Mouse (Mus musculus) Patski (cell line): ENCODE measurements around the gene Wnt4. TPM values are rescaled to one million over a fixed set of nuclear protein-coding genes. Genes with fewer than 3 reads are reported as not detected.

ENCODE experiments used
- ATAC-seq: fragments of 100-300 bp; one replicate; pipeline ENCODE4 v1.8.0; 2021
- CTCF ChIA-PET: fragments of 350-600 bp; sonication (Branson Sonifier 250); formaldehyde crosslinking; loops from one replicate; lab custom pipeline; 2022; ENCODE audit warnings: inconsistent platforms; lab: Charles Lee
- POLR2A ChIA-PET: fragments of 350-600 bp; sonication (Branson Sonifier 250); formaldehyde crosslinking; loops from one replicate; lab custom pipeline; 2022; ENCODE audit warnings: antibody characterized with exemption, inconsistent platforms; lab: Charles Lee
- DNase-seq: peaks from one replicate; pipeline ENCODE4 v3.0.0-alpha.2; 2011; ENCODE audit warnings: low read depth, low spot score
- H3K27me3 ChIP-seq: fragments of 371-371 bp; one replicate; pipeline ENCODE4 v1.5.1; 2021
- CTCF ChIP-seq: fragments of 100-300 bp; IDR thresholded peaks from one replicate; pipeline ENCODE4 v1.5.1; 2021
- in situ Hi-C: fragments of 300-500 bp; cut with MboI; formaldehyde crosslinking; loops from 3 replicates; pipeline ENCODE4 v1.11.1; 2018; ENCODE audit warnings: low pct_unique_long_range_greater_than_20kb, mixed read lengths
- polyA plus RNA-seq: library from polyadenylated mRNA; unstranded; gene quantifications from one replicate; pipeline ENCODE4 v1.2.3, GENCODE M21; 2021

Gene Wnt4
- polyA plus RNA-seq, 1 experiment from 2014 or later: 5.3 TPM

DNA sequence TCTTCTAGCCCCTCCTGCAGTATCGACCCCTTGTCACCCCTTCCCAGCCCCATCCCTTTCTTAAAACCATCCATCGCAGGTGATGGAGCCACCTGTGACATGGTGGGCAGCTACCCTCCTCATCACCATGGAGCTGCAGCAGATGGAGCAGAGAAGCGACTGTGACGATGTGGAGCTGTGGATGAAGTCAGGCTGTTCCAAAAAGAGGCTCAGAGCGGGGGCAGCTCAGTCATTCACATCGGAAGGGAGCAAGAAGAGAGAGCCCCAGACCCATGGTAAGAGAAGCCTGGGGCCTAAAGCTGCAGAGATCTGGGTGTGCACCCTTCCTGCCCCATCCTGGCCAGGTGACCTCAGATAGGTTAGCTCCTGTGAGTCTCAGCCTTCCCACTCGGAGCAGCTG, 26.8 kb downstream of the Wnt4 start:
- DNase-seq (no peak), ATAC-seq (no peak)
- H3K27me3 ChIP-seq: no peaks in the 10 kb centered on the region
- in situ Hi-C loops: loop anchor here (10.0 kb wide), 1 partner anchor 409 kb away; the partner anchor contains the start of genes C1qa and C1qc
- no peak for TF ChIP-seq CTCF
- CTCF ChIA-PET: no interaction called here
- POLR2A ChIA-PET: no interaction called here

DNA sequence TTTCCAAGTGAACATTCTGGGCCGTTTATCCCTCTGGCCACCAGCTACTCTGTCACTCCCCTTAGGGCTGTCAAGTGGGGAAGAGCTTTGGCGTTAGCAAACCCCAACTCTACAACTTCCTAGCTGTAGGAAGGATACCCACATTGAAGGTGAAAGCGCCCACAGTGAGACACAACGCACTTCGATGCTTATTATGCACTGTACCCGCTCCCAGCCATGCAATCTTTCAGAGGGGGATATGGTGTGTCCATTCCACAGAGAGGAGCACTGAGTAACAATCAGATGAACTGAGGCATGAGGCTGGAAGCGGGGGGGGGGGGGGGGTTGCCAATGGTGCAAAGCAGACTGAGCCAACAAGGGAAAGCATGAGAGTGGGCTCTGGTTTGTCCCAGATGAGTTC, 27.8 kb downstream of the Wnt4 start:
- DNase-seq (no peak), ATAC-seq (no peak)
- ChIA-PET CTCF (interaction anchor here (0.8 kb wide), 1 partner anchor 229 kb away, joined by 3 read pairs; no protein-coding TSS in a partner anchor), POLR2A (no interaction called here)
- in situ Hi-C loops: loop anchor here (5.0 to 10.0 kb wide), 3 partner anchors 143 to 410 kb away; partner anchors contain the start of genes C1qa and C1qc
- no peaks in the 10 kb centered on the region for H3K27me3 ChIP-seq
- no peak for TF ChIP-seq CTCF

DNA sequence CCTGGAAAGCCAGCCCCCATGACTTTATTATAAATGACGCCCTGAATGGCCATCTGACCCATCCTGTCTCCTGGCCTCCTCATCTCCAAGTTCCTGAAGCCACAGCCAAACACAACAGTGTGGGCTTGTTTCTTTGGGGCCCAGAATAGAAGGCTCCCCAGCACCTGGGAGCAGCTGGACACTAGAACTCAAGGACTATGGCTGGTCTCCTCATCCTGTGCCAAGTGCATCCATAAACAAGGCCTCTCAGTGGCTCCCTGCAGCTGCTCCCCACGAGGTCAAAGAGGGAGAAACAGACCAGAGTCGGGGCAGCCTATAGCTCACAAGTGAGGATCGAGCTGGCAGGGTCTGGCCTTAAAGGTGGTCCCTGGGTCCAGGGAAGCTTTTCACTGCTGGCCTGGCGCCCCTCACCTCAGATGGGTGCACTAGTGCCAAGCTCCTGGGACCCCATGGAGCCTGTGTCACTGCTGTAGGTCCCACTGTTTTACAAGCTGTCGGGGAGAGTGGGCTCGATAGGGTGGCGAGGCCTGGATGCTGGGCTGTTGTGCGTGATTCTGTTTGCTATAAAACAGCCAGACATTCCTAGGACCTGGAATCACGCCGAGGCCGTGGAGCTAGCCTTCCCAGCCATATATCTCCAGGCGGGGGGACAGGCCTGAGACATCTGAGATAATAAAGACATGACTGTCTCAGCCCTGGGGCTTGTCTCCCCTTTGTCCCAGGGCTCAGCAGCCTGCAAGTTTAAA, 28.7 kb downstream of the Wnt4 start:
- CTCF ChIA-PET: interaction anchor here (1.6 to 4.6 kb wide), 2 partner anchors 142 to 228 kb away, joined by 4 to 42 read pairs; no protein-coding TSS in a partner anchor
- no peak for ATAC-seq
- TF ChIP-seq CTCF: no peak

DNA sequence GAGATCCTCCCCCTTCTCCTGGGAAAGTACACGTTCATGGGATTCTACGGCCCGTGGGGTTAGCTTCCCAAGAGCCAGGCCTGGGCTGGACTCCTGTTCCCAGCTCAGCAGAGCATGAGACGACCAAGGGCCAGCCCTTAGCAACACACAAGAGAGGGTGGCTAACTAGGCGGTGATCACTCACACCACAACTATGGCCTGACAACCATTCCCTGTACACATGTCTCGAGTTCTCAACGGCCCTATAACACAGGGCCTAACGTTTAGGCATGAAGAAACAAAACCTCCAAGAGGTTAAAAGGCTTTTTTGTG, 29.2 kb downstream of the Wnt4 start:
- in situ Hi-C loops: loop anchor here (5.0 to 10.0 kb wide), 3 partner anchors 144 to 412 kb away; partner anchors contain the start of genes C1qa and C1qc
- ATAC-seq: no peak
- no peak for DNase-seq
- H3K27me3 ChIP-seq: no peaks in the 10 kb centered on the region
- TF ChIP-seq CTCF: no peak
- POLR2A ChIA-PET: no interaction called here
- CTCF ChIA-PET: interaction anchor here (1.6 to 4.6 kb wide), 2 partner anchors 142 to 228 kb away, joined by 4 to 42 read pairs; no protein-coding TSS in a partner anchor

More for the DNA sequence above, 28.7 kb downstream of the Wnt4 start:
- in situ Hi-C loops: loop anchor here (5.0 to 10.0 kb wide), 3 partner anchors 144 to 411 kb away; partner anchors contain the start of genes C1qa and C1qc
- no peak for DNase-seq
- POLR2A ChIA-PET: no interaction called here
- no peaks in the 10 kb centered on the region for H3K27me3 ChIP-seq

DNA sequence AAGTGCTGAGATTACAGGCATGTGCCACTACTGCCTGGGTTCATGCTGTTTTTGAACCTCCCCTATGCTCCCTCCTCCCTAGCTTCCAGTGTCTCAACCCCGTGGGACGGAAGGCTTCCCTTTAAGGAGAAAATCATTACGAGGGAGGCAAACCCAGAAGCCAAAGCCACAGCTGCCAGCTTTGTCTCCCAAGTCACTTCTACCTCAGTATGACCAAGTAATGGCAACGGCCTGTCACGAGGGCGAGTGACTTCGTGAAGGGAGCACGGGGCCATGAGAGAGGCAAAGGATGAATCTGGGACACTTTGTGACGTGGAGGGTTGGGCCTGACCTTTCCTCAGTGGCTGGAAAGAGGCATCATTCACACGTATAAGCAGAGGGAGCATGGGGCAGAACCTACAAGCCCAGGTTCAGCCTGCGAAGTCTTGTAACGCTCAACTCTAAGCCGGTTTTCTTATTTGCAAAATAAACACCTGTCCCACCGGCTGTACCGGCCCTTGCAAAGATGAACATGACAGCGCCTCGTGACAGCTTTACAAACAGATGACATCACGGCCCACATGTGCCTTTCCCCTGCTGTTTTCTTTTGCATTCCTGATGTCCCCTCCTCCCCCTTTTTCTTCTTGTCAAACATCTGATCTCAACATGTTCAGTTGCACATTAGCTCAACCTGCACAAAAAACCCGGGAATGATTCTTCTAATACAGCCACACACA, 29.9 kb downstream of the Wnt4 start:
- DNase-seq: no peak
- POLR2A ChIA-PET: no interaction called here
- CTCF ChIA-PET: interaction anchor here (0.9 to 4.6 kb wide), 5 partner anchors 8 to 229 kb away, joined by 3 to 42 read pairs (median 4); no protein-coding TSS in a partner anchor
- no peak for ATAC-seq
- no peaks in the 10 kb centered on the region for H3K27me3 ChIP-seq
- no peak for TF ChIP-seq CTCF
- in situ Hi-C loops: loop anchor here (5.0 to 10.0 kb wide), 3 partner anchors 145 to 412 kb away; partner anchors contain the start of genes C1qa and C1qc

DNA sequence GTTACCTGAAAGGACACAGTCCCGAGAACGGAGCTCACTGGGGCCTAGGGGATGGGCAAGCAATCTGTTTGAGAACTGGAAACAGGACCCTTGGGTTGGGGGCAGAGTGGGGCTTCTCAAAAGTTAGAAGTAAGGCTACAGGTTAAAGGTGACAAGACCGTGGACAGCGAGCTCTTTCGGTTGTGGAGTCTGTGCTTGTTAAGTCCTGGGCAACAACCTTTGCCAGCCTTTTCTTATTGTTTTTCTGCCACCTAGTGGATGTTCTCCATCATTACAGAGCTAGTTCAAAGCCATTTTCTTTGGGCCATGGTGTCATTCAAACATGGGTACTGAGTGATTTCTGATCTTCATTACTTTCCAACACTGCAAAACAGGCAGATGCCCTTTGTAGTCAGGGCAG, 31.1 kb downstream of the Wnt4 start:
- no peaks in the 10 kb centered on the region for H3K27me3 ChIP-seq
- in situ Hi-C loops: loop anchor here (5.0 to 10.0 kb wide), 3 partner anchors 146 to 414 kb away; partner anchors contain the start of genes C1qa and C1qc
- POLR2A ChIA-PET: interaction anchor here (0.8 to 0.9 kb wide), 2 partner anchors 232 to 234 kb away, joined by 3 read pairs; no protein-coding TSS in a partner anchor
- CTCF ChIA-PET: interaction anchor here (0.9 to 4.6 kb wide), 14 partner anchors 8 to 238 kb away, joined by 3 to 42 read pairs (median 3); no protein-coding TSS in a partner anchor
- ATAC-seq: no peak
- TF ChIP-seq CTCF: no peak
- peak; percentile 13 for DNase-seq

DNA sequence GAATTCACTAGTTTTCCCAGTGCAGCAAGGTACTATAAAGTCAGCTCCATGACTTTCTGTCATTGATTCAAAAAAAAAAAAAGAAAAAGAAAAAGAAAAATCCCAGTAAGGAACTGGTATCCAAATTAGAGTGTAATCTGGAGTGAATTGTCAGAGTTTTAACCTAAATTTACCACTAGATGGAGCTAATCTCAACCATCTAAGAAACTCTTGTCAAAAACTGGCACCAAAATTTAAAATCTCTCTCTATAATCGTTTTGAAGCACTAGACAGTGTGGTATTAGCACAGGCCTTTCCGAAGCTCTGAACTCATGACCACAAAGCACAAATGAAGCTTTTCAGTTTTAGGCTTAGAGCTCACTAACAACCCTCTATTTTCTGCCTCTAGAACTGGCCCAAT, 36.2 kb downstream of the Wnt4 start:
- ATAC-seq (no peak), DNase-seq (no peak)
- POLR2A ChIA-PET: no interaction called here
- TF ChIP-seq CTCF: peak; percentile 24
- in situ Hi-C loops: no loop called here
- H3K27me3 ChIP-seq: no peaks in the 10 kb centered on the region
- CTCF ChIA-PET: interaction anchor here (0.6 to 1.9 kb wide), 8 partner anchors 10 to 237 kb away, joined by 3 to 9 read pairs (median 4); no protein-coding TSS in a partner anchor

DNA sequence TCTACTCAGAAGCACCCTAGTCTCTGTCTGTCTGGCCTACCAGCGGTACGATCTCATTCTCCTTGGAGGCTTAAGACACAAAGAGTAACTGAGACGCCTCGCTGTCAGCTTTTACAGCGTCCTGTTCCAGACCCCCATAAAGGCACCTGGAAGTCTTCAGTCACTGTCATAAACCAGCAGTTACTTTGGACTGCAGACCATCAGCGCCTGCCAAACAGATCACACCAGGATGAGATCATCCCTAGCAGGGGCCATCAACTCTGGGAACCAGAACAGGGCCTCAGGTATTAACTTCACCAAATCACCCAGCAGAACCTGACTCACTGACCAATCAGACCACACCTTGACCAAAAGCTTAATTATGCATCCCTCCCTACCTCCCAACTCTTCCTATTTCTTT, 37.3 kb downstream of the Wnt4 start:
- ATAC-seq: no peak
- in situ Hi-C loops: no loop called here
- H3K27me3 ChIP-seq: no peaks in the 10 kb centered on the region
- ChIA-PET POLR2A (interaction anchor here (0.6 to 1.4 kb wide), 2 partner anchors 75 to 230 kb away, joined by 4 read pairs; no protein-coding TSS in a partner anchor), CTCF (interaction anchor here (1.9 kb wide), 1 partner anchor 9 kb away, joined by 8 read pairs; no protein-coding TSS in a partner anchor)
- DNase-seq: no peak
- TF ChIP-seq CTCF: no peak

DNA sequence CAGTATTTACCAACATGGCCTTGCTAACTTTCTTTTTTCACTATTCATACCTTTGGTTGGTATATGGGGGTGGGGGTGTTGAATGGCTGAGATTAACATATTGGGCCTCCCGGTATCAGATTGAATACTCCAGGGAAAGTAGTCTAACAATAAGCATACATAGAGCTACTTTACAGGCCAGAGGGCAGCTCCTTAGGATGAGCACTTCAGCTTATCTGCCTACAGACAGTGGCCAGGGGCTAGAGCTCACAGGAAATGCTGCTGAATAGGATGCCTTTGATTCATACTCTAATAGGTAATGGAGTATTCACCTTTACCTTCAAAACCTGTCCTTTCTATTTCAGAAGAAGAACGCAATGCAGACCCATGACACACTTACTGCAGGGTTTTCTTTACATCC, 37.8 kb downstream of the Wnt4 start:
- ATAC-seq (no peak), DNase-seq (no peak)
- no peak for TF ChIP-seq CTCF
- no peaks in the 10 kb centered on the region for H3K27me3 ChIP-seq
- CTCF ChIA-PET: no interaction called here
- POLR2A ChIA-PET: interaction anchor here (0.6 to 1.4 kb wide), 2 partner anchors 74 to 230 kb away, joined by 4 read pairs; no protein-coding TSS in a partner anchor
- in situ Hi-C loops: no loop called here
